ENCODE assay signal across 8 mouse cellular contexts in the genomic region with DNA sequence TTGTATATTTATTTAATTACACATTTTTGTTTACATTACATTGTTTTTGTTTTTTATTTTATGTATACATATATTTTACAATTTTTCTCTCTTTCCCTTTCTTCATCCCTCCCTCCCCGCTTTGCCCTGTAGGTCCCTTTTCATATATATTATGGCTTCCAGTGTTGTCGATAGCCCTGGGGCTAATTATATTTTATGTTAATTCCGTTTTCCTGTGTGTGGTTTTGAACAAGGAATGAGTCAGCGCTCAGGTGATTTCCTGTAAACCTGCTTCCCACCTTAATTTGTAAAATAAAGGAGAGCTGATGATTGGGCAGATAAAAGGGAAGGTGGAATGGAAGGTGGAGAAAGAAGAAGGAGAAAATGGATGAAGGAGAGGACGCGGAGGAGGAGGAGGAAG. TPM values are rescaled to one million over a fixed set of nuclear protein-coding genes. Genes with fewer than 3 reads are reported as not detected.
A peak's percentile ranks its signal among the peaks of the same experiment; 100 is the strongest.
DNase-seq lines count a peak whose midpoint lies in the region; ATAC-seq and TF ChIP-seq lines count a peak whose summit lies in the region.

A gene (plus strand): TSS at position 350 of the 400 bp plus-strand sequence.

- H3K27me3 ChIP-seq in midbrain, embryonic 13.5 days = no peaks in the 10 kb centered on the region

- H3K4me1 ChIP-seq in midbrain, embryonic 13.5 days (replicated peaks) = peaks cover 14% of the 10 kb centered on the region

- TF ChIP-seq CTCF in left cerebral cortex, adult 2 months (IDR thresholded peaks at IDR 0.05) = no peak
- no peak for TF ChIP-seq CTCF in brain, embryonic 14.5 days (IDR thresholded peaks at IDR 0.05; ENCODE audit: borderline replicate concordance, extremely low read depth, insufficient read depth, insufficient read length)

- H3K9ac ChIP-seq in midbrain, embryonic 13.5 days (replicated peaks) = peak within 1 kb of the TSS; percentile 95

- no peak for TF ChIP-seq POLR2A in brain, embryonic 14.5 days (IDR thresholded peaks at IDR 0.05; ENCODE audit: borderline replicate concordance, extremely low read depth, insufficient read depth, insufficient read length, poor library complexity, severe bottlenecking)

- peak within 1 kb of the TSS; percentile 96 for H3K27ac ChIP-seq in left cerebral cortex, adult 2 months
- H3K27ac ChIP-seq in midbrain, embryonic 13.5 days = peak within 1 kb of the TSS; percentile 86

- H3K4me2 ChIP-seq in midbrain, embryonic 13.5 days (replicated peaks) = peak within 1 kb of the TSS; percentile 69

- intact Hi-C loops in left cerebral cortex, adult 2 months (cut with DNase I) = loop anchor here (10.0 kb wide), 1 partner anchor 264 kb away; no protein-coding TSS in a partner anchor

- 76% methylated on average over 6 of the region's 6 CpGs for WGBS in midbrain, embryonic 13.5 days

- H3K36me3 ChIP-seq in midbrain, embryonic 13.5 days = peaks cover 12% of the 10 kb centered on the region

- ATAC-seq in granulocyte monocyte progenitor cell, adult 5-6 weeks (replicated peaks; ENCODE audit: poor library complexity, severe bottlenecking) = no peak
- no peak for ATAC-seq in midbrain, embryonic 13.5 days

- peak within 1 kb of the TSS; percentile 89 for H3K4me3 ChIP-seq in left cerebral cortex, adult 2 months
- peak within 1 kb of the TSS; percentile 88 for H3K4me3 ChIP-seq in midbrain, embryonic 13.5 days (replicated peaks)

- no peaks in the 10 kb centered on the region for H3K9me3 ChIP-seq in midbrain, embryonic 13.5 days

- no peak for DNase-seq in left cerebral cortex, adult 2 months (ENCODE audit: extremely low spot score in 1 of 2, low spot score in 2 of 2)
- DNase-seq in left cerebral cortex, adult 9 months (ENCODE audit: low spot score in 2 of 2) = no peak
- no peak for DNase-seq in brain, embryonic 14.5 days (ENCODE audit: low read depth)
- no peak for DNase-seq in layer of hippocampus, postnatal 10 days (ENCODE audit: low spot score in 2 of 2)
- no peak for DNase-seq in spleen, postnatal 4 days (ENCODE audit: low spot score in 2 of 2)
- DNase-seq in right cerebral cortex, adult 18-20 months = no peak

RNA-seq across cellular contexts. Expression of the gene that starts here (rescaled TPM):
- 10 to 100 TPM; 56.0 to 57.2 TPM for total RNA-seq in left cerebral cortex, adult 2 months (2021)
- 130 and 160 TPM in 2 replicates for polyA plus RNA-seq in brain, embryonic 14.5 days (2012; rRNA removed)
- 84.0 and 103 TPM in 2 replicates for total RNA-seq in granulocyte monocyte progenitor cell, adult 5-6 weeks (2014; fragmentation: Nextera tagmentation)
- total RNA-seq in granulocyte monocyte progenitor cell, adult 5-6 weeks (2017) = 57.8 and 80.8 TPM in 2 replicates
- total RNA-seq in layer of hippocampus, postnatal 10 days (2021) = 10 to 100 TPM; 59.3 to 63.0 TPM
- polyA plus RNA-seq in midbrain, embryonic 13.5 days (2015; fragmentation: Nextera tagmentation; extraction: Ambion mirVana) = 113 and 125 TPM in 2 replicates
